Mouse (Mus musculus) C2C12 (cell line): ENCODE data around the gene Suclg2. TPM values are rescaled to one million over a fixed set of nuclear protein-coding genes. Genes with fewer than 3 reads are reported as not detected.

Experiments used
- H3K27me3 ChIP-seq: one replicate; pipeline ENCODE4 v1.6.1; 2011; ENCODE audit not compliant: control insufficient read depth, insufficient read depth, insufficient read length
- H3K36me3 ChIP-seq: one replicate; pipeline ENCODE4 v1.6.1; 2011; ENCODE audit not compliant: control insufficient read depth, insufficient read depth
- H3K4me3 ChIP-seq: one replicate; pipeline ENCODE4 v1.5.1; 2011; ENCODE audit warnings: mild to moderate bottlenecking, control low read depth; ENCODE audit not compliant: poor library complexity, insufficient read depth, severe bottlenecking
- H3K79me2 ChIP-seq: one replicate; pipeline ENCODE4 v1.6.1; 2011; ENCODE audit not compliant: control insufficient read depth, insufficient read depth
- H3K79me3 ChIP-seq: one replicate; pipeline ENCODE4 v1.6.1; 2011; ENCODE audit warnings: low read depth, control low read depth
- H3ac ChIP-seq: one replicate; pipeline ENCODE3; 2011; ENCODE audit warnings: low read depth; ENCODE audit not compliant: control insufficient read depth, insufficient read length
- CEBPB ChIP-seq: IDR thresholded peaks from one replicate; pipeline ENCODE4 v1.6.1; 2011; ENCODE audit warnings: low read depth, mild to moderate bottlenecking, control low read depth, moderate library complexity
- CTCF ChIP-seq: IDR thresholded peaks from one replicate; pipeline ENCODE4 v1.5.1; 2011; ENCODE audit not compliant: control insufficient read depth, insufficient read depth, insufficient read length
- FOSL1 ChIP-seq: IDR thresholded peaks from one replicate; pipeline ENCODE4 v1.8.0; 2011; ENCODE audit warnings: mild to moderate bottlenecking, low read length; ENCODE audit not compliant: poor library complexity, insufficient read depth, severe bottlenecking
- MAX ChIP-seq: IDR thresholded peaks from one replicate; pipeline ENCODE4 v1.6.1; 2011; ENCODE audit warnings: mild to moderate bottlenecking, control low read depth
- MYOD1 ChIP-seq: IDR thresholded peaks from one replicate; pipeline ENCODE4 v1.6.1; 2011; ENCODE audit warnings: low read depth; ENCODE audit not compliant: control insufficient read depth, insufficient read length
- MYOG ChIP-seq: IDR thresholded peaks from one replicate; pipeline ENCODE4 v1.6.1; 2011; ENCODE audit not compliant: control insufficient read depth, insufficient read length; ENCODE audit errors: extremely low read depth
- USF1 ChIP-seq: IDR thresholded peaks from one replicate; pipeline ENCODE4 v1.6.1; 2011; ENCODE audit warnings: low read depth, mild to moderate bottlenecking, control low read depth, moderate library complexity
- polyA plus RNA-seq: library from polyadenylated mRNA; unstranded; fragments of >200 nt; fragmentation: generic; extraction: Trizol; gene quantifications from one replicate; pipeline ENCODE4 v1.2.1, GENCODE M21; 2012; ENCODE audit warnings: missing spikeins

Gene Suclg2
- polyA plus RNA-seq, 1 experiment, result 23.2 TPM

DNA sequence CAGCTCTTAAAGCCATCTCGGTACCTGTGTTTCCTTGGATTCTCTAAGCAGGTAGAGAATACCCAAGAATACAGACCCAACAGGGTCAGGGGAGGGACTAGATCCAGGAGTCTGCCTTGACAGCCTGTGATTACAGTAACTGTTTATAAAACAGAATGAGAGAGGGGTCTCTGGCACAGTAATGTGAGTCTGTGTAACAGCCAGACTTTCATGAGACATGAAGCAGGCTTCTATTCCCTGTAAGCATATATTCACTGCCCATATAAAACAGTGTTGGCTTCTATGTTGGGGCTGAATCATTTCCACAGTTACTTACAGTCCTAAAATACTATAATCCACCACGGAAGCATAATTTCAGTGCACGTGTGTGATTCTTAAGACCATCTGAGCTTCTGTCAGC, 19.3 kb downstream of the Suclg2 start:
- no peak for TF ChIP-seq FOSL1
- no peak overlapping the region for H3K4me3 ChIP-seq
- no peaks in the 10 kb centered on the region for H3K36me3 ChIP-seq
- H3K79me3 ChIP-seq, result peaks cover 4% of the 10 kb centered on the region
- peaks cover 34% of the 10 kb centered on the region for H3K79me2 ChIP-seq
- H3ac ChIP-seq, result no peak overlapping the region
- no peaks in the 10 kb centered on the region for H3K27me3 ChIP-seq

GRCm38 (mm10) chr6:95698536-95699162, 20.0 kb downstream of the Suclg2 start:
- TF ChIP-seq FOSL1 (no peak), USF1 (no peak), MYOG (no peak), CTCF (no peak), CEBPB (no peak), MYOD1 (no peak), MAX (no peak)
- Histone ChIP-seq H3K79me2 (peaks cover 27% of the 10 kb centered on the region), H3K4me3 (no peak overlapping the region), H3ac (no peak overlapping the region), H3K36me3 (no peaks in the 10 kb centered on the region), H3K27me3 (no peaks in the 10 kb centered on the region), H3K79me3 (peaks cover 4% of the 10 kb centered on the region)

DNA sequence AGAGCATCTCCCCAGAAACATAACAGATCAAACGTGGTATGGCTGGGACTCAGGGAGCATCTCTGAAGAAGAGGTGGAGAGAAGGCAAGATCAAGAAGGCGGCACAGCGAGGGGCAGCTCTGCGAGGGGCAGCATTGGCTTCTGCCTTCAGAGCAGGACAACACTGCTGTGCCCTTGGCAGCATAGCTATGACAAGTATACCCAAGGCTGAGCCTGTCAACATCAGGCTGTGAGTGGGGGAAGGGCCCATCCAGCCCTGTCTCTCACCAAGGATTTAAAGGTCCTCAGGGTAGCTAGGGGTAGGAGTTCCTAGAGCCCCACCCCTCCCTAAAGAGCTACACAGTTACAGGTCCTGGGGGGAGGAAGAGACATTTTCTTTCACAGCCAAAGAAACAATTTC, 23.7 kb downstream of the Suclg2 start:
- Histone ChIP-seq H3K27me3 (no peaks in the 10 kb centered on the region), H3ac (no peak overlapping the region), H3K79me3 (peaks cover 4% of the 10 kb centered on the region), H3K36me3 (no peaks in the 10 kb centered on the region), H3K79me2 (peaks cover 48% of the 10 kb centered on the region), H3K4me3 (no peak overlapping the region)
- no peak for TF ChIP-seq MAX
- TF ChIP-seq CTCF, result no peak
- TF ChIP-seq FOSL1, result no peak
- no peak for TF ChIP-seq CEBPB

- no peaks in the 10 kb centered on the region for H3K27me3 ChIP-seq
- no peak overlapping the region for H3ac ChIP-seq
- H3K79me3 ChIP-seq, result peaks cover 2% of the 10 kb centered on the region
- peaks cover 9% of the 10 kb centered on the region for H3K79me2 ChIP-seq
- no peaks in the 10 kb centered on the region for H3K36me3 ChIP-seq
- H3K4me3 ChIP-seq, result no peak overlapping the region
- no peak for TF ChIP-seq MYOD1
Measured at GRCm38 (mm10) chr6:95685242-95685641, 33.4 kb downstream of the Suclg2 start.

- peaks cover 5% of the 10 kb centered on the region for H3K36me3 ChIP-seq
Measured at GRCm38 (mm10) chr6:95679718-95680117, 38.9 kb downstream of the Suclg2 start.

GRCm38 (mm10) chr6:95679261-95679660, 39.3 kb downstream of the Suclg2 start:
- no peak overlapping the region for H3ac ChIP-seq
- TF ChIP-seq CEBPB (no peak), MYOG (no peak), MYOD1 (no peak), CTCF (no peak), FOSL1 (no peak), USF1 (no peak), MAX (no peak)
- H3K79me2 ChIP-seq, result no peaks in the 10 kb centered on the region
- peaks cover 5% of the 10 kb centered on the region for H3K36me3 ChIP-seq
- no peaks in the 10 kb centered on the region for H3K27me3 ChIP-seq
- H3K4me3 ChIP-seq, result no peak overlapping the region
- H3K79me3 ChIP-seq, result no peaks in the 10 kb centered on the region

More at GRCm38 (mm10) chr6:95679718-95680117, 38.9 kb downstream of the Suclg2 start:
- Histone ChIP-seq H3ac (no peak overlapping the region), H3K27me3 (no peaks in the 10 kb centered on the region), H3K4me3 (no peak overlapping the region), H3K79me3 (no peaks in the 10 kb centered on the region), H3K79me2 (peaks cover under 1% of the 10 kb centered on the region)
- TF ChIP-seq CTCF (no peak), FOSL1 (no peak), USF1 (no peak), CEBPB (no peak), MYOD1 (no peak), MYOG (no peak), MAX (no peak)
